Mouse (Mus musculus) forebrain, embryonic 13.5 days (tissue): ENCODE data around the gene Ppil3. TPM values are rescaled to one million over a fixed set of nuclear protein-coding genes. Genes with fewer than 3 reads are reported as not detected.

Source experiments
- ATAC-seq: fragments of 200-750 bp; cut with Nextera tagmentation; 2 replicates; pipeline ENCODE4 v1.8.0; 2017
- H3K27ac ChIP-seq: fragments of 300-500 bp; sonication (generic); 2 replicates; pipeline ENCODE4 v1.5.1; 2015; ENCODE audit warnings: inconsistent platforms, mild to moderate bottlenecking, moderate library complexity
- H3K27me3 ChIP-seq: fragments of 300-500 bp; sonication (generic); 2 replicates; pipeline ENCODE4 v1.6.1; 2015; ENCODE audit warnings: mild to moderate bottlenecking, inconsistent platforms
- H3K36me3 ChIP-seq: fragments of 300-500 bp; sonication (generic); 2 replicates; pipeline ENCODE4 v1.6.1; 2015; ENCODE audit warnings: mild to moderate bottlenecking, inconsistent platforms; ENCODE audit not compliant: poor library complexity, severe bottlenecking
- H3K4me1 ChIP-seq: fragments of 300-500 bp; sonication (generic); 2 replicates; pipeline ENCODE4 v1.6.1; 2015; ENCODE audit warnings: inconsistent platforms
- H3K4me2 ChIP-seq: fragments of 300-500 bp; sonication (generic); 2 replicates; pipeline ENCODE4 v1.6.1; 2015; ENCODE audit warnings: inconsistent platforms, mild to moderate bottlenecking, moderate library complexity
- H3K4me3 ChIP-seq: fragments of 300-500 bp; sonication (generic); 2 replicates; pipeline ENCODE4 v1.5.1; 2015; ENCODE audit warnings: mild to moderate bottlenecking, inconsistent platforms
- H3K9ac ChIP-seq: fragments of 300-500 bp; sonication (generic); 2 replicates; pipeline ENCODE4 v1.6.1; 2015; ENCODE audit warnings: mild to moderate bottlenecking, inconsistent platforms
- H3K9me3 ChIP-seq: fragments of 300-500 bp; sonication (generic); replicated peaks from 2 replicates; pipeline ENCODE4 v1.6.1; 2016; ENCODE audit warnings: inconsistent platforms
- WGBS: fragments of 180-500 bp; shearing (Covaris S2); methylation state at CpG from one replicate; pipeline ENCODE4 v1.1.7; 2015; 5-methylcytosine and 5-hydroxymethylcytosine counted together
- polyA plus RNA-seq: library from polyadenylated mRNA; unstranded; fragments of >200 nt; fragmentation: Nextera tagmentation; extraction: Ambion mirVana; gene quantifications from 2 replicates; pipeline ENCODE4 v1.2.1, GENCODE M21; 2015

The Ppil3 gene
- polyA plus RNA-seq, 1 experiment from 2014 or later: 54.2 TPM

DNA sequence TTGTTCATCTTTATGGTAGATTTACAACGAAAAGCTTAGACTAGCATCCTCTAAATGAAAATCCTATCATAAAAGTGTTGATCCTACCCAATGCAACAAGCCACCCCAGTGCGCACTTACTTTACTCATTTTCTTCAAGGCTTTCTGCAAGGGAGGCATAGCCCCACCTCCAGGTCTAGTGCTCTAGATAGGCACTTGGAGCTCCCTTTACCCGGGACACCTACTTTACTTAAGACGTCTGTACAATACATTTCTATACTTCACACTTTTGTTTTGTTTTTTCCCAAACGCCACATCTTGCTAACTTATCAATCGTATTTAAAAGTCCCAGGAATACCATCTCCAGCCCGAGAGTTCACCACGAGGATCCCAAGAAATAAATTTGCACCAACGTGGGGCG is 595 bp downstream of the Ppil3 start:
- Histone ChIP-seq H3K4me2 (peak overlapping the region; percentile 69), H3K4me3 (peak overlapping the region; percentile 68), H3K4me1 (peaks cover 20% of the 10 kb centered on the region), H3K9me3 (no peaks in the 10 kb centered on the region), H3K9ac (peak overlapping the region; percentile 85), H3K36me3 (peaks cover 38% of the 10 kb centered on the region), H3K27ac (peak overlapping the region; percentile 88), H3K27me3 (no peaks in the 10 kb centered on the region)
- 12% methylated on average over 10 of the region's 10 CpGs for WGBS
- no peak for ATAC-seq

DNA sequence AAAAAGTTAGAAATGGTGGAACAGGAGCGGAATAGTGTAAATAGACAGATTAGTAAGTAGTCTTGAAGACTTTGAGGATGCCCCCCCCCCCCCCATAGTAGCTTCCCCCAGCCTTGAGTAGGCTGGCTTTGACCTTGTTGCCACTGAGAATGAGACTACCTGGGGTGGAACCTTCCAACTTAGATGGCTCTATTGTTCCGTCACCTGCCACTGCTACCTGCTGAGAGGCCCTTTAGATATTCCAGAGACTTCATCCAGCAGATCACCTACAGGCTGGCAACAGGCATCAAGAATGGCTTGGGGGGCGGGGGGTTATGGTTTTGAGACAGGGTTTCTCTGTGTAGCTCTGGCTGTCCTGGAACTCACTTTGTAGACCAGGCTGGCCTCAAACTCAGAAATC is 20.7 kb downstream of the Ppil3 start:
- H3K9me3 ChIP-seq: no peaks in the 10 kb centered on the region
- H3K27me3 ChIP-seq: no peaks in the 10 kb centered on the region
- peaks cover 16% of the 10 kb centered on the region for H3K36me3 ChIP-seq
- H3K27ac ChIP-seq: no peak overlapping the region
- peak overlapping the region; percentile 80; the same call in 1 of the 2 replicates for H3K4me2 ChIP-seq
- WGBS: 79% methylated on average over 3 of the region's 3 CpGs
- no peak overlapping the region for H3K4me3 ChIP-seq
- peaks cover 19% of the 10 kb centered on the region for H3K4me1 ChIP-seq
- H3K9ac ChIP-seq: no peak overlapping the region
- 0 out of 2 replicates have a peak, but pooled peaks have one; percentile 0 for ATAC-seq

DNA sequence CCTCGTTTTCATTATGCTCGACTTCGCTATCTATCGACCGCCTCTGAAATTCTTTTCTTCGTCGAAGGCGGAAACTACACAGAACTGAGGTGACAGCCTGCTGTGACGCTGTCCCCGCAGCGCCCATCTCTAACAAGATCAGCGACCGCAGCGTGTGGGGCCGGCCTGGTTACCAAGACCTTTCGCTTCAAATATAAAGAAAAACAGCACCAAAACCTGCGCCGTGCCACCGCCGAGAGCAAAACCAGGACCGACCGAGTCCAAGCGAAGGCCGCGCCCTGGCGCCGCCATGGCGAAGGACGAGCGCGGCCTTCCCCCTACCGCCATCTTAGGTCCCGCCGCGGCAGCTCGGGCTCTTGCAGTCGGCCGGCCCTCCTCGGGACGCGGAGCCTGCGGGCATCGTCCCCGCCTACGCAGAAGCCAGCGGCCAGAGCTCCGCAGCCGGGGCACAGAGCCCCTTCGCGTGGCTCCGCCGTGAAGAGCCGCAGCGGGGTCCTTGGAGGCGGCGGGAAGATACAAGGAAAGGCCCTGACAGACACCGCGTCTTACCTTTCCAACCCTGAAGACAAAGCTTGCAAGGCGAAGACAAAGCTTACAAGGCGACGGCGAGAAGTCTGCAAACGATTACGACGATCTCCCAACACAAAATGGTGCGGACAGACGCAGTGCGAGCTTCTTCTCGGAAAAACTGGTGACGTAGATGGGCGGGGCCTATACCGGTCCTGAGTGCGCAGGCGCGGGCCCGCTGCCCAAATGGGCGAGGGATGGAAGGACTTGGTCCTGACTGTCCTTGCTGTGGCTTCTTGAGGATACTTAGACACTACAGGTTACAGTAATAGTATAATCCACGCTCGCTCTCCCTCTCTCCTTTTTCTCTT is 21.7 kb downstream of the Ppil3 start, which contains the start of gene Clk1:
TSS of gene Clk1 (minus strand) at position 696 of the 878 bp plus-strand sequence.
- Histone ChIP-seq H3K36me3 (peaks cover 25% of the 10 kb centered on the region), H3K4me3 (peak within 1 kb of the TSS; percentile 100), H3K27me3 (no peaks in the 10 kb centered on the region), H3K4me2 (peak within 1 kb of the TSS; percentile 80), H3K4me1 (peaks cover 19% of the 10 kb centered on the region), H3K9ac (peak within 1 kb of the TSS; percentile 100), H3K27ac (peak within 1 kb of the TSS; percentile 99), H3K9me3 (no peaks in the 10 kb centered on the region)
- WGBS: under 1% methylated on average over 79 of the region's 79 CpGs
- ATAC-seq: peak; percentile 95

DNA sequence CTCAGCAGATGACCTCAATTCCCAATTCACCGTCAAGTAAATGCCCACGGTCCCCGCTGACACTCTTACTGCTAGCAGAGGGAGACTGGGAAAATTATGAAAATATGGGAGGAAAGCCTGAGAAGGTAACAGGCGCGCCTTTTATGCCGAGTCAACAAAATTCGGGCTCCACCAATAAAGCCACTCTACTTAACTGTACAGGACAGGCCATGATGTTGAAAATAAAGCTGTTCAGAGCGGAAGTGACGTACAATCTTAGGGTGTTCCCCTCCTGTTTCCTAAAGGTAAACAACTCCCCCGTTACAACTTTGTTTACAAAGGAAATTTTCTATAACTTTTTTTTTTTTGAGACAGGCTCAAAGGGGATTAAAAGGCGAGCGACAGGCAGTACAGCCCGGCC is 22.4 kb downstream of the Ppil3 start:
- H3K9me3 ChIP-seq: no peaks in the 10 kb centered on the region
- H3K27me3 ChIP-seq: no peaks in the 10 kb centered on the region
- H3K27ac ChIP-seq: peak overlapping the region; percentile 99; the same call in 1 of the 2 replicates
- 12% methylated on average over 13 of the region's 13 CpGs for WGBS
- peak overlapping the region; percentile 100 for H3K4me3 ChIP-seq
- peaks cover 32% of the 10 kb centered on the region for H3K36me3 ChIP-seq
- peak overlapping the region; percentile 100 for H3K9ac ChIP-seq
- H3K4me1 ChIP-seq: peaks cover 19% of the 10 kb centered on the region
- peak; percentile 53 for ATAC-seq
- H3K4me2 ChIP-seq: peak overlapping the region; percentile 80

DNA sequence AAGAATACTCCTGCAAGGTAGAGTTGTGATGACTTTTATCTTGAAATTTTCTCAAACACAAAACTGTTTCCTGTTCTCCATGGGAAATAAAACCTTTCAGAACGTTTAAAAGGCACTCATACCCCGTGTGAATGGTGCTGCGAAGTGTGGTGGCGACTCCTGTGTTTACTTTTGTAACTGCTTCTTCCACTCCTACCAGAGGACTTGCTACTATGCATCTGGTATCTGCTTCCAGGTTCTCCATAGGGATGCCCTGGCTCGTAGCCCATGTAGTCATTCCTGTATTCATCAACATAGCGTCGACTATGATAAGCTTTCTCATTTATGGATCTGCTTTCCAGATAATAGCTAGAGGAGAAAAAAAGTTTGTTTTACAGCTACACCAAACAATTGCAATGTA is 24.3 kb downstream of the Ppil3 start:
- Histone ChIP-seq H3K36me3 (peaks cover 49% of the 10 kb centered on the region), H3K4me3 (no peak overlapping the region), H3K9ac (no peak overlapping the region), H3K27me3 (no peaks in the 10 kb centered on the region), H3K27ac (no peak overlapping the region), H3K9me3 (no peaks in the 10 kb centered on the region), H3K4me2 (peak overlapping the region; percentile 80; the same call in 1 of the 2 replicates), H3K4me1 (peaks cover 19% of the 10 kb centered on the region)
- 80% methylated on average over 7 of the region's 7 CpGs for WGBS
- ATAC-seq: no peak

DNA sequence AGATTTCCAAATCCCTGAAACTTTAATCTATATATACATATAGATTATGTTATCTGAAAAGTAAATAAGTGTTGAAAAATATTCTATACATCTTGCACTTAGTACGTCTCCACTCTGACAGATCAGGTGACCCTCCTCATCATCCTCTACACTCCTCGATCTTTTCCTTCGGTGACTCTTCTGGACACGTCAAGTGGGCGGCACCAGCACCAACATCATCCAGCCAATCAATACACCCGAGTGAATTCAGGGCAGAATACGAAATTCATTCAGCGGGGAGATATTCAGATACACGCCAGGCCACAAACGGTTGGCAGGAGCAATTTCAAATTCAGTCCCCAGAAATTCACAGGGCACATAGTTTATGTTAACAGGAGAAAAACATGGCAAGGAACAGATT is 25.3 kb downstream of the Ppil3 start:
- no peak for ATAC-seq
- H3K4me2 ChIP-seq: no peak overlapping the region
- no peaks in the 10 kb centered on the region for H3K9me3 ChIP-seq
- H3K36me3 ChIP-seq: peaks cover 57% of the 10 kb centered on the region
- 81% methylated on average over 10 of the region's 10 CpGs for WGBS
- no peak overlapping the region for H3K9ac ChIP-seq
- H3K27ac ChIP-seq: no peak overlapping the region
- H3K27me3 ChIP-seq: no peaks in the 10 kb centered on the region
- peaks cover 19% of the 10 kb centered on the region for H3K4me1 ChIP-seq
- no peak overlapping the region for H3K4me3 ChIP-seq

DNA sequence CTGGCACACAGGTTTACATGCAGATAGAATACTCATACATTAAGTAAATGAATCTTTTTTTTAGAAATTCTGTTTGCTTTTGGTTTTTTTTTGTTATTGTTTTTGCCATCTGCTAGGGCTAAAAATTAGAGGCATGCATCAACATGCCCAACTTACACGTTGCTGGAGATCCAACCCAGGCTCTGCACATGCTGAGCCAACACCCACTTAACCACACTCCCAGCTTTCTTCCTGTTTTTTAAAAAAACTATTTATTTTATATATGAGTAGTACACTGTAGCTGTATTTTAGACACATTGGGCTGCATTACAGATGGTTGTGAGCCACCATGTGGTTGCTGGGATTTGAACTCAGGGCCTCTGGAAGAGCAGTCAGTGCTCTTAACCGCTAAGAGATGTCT is 29.2 kb downstream of the Ppil3 start:
- Histone ChIP-seq H3K4me2 (no peak overlapping the region), H3K9me3 (no peaks in the 10 kb centered on the region), H3K36me3 (peaks cover 87% of the 10 kb centered on the region), H3K27me3 (no peaks in the 10 kb centered on the region), H3K27ac (no peak overlapping the region), H3K4me3 (no peak overlapping the region), H3K4me1 (peaks cover 3% of the 10 kb centered on the region), H3K9ac (no peak overlapping the region)
- ATAC-seq: no peak
- 92% methylated on average over 2 of the region's 2 CpGs for WGBS

DNA sequence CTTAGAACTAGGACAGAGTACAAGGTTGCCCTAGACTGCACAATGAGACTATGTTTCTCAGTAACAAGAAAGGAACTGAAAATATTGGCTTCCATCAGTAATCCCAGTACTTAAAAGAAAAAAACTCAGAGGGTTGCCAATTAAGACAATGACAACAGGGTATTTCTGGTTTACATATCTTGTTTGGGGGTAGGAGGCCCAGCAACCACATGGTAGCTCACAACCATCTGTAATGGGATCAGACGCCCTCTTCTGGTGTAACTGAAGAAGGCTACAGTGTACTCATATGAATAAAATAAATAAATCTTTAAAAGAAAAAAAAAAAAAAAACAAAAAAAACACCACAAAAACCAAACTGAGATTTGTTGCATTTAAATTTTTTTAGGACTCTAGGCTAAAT is 29.8 kb downstream of the Ppil3 start:
- WGBS: 19% methylated on average over 1 of the region's 1 CpGs
- Histone ChIP-seq H3K4me1 (no peaks in the 10 kb centered on the region), H3K4me3 (no peak overlapping the region), H3K4me2 (no peak overlapping the region), H3K27ac (no peak overlapping the region), H3K9me3 (no peaks in the 10 kb centered on the region), H3K9ac (no peak overlapping the region), H3K36me3 (peaks cover 90% of the 10 kb centered on the region), H3K27me3 (no peaks in the 10 kb centered on the region)
- no peak for ATAC-seq

DNA sequence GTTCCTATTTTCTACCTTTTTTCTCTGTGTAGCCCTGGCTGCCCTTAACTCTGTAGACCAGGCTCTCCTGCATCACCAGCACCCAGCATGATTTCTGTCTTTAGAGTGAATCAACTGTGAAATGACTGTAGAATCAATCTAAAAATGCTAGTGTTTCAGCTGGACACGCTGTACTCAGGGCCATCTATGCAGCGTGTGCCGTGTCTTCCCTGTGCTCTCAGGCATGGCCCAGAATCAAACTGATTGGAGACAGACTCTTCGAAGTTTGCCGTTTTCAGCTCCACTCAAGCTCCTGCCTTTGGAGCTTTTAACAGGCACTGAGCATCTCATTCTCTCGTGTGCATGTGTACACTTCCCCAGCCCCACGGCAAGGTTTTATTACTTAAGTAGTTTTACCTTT is 34.5 kb downstream of the Ppil3 start:
- H3K4me1 ChIP-seq: no peaks in the 10 kb centered on the region
- no peak overlapping the region for H3K4me3 ChIP-seq
- no peaks in the 10 kb centered on the region for H3K27me3 ChIP-seq
- ATAC-seq: no peak
- H3K4me2 ChIP-seq: no peak overlapping the region
- H3K36me3 ChIP-seq: peaks cover 80% of the 10 kb centered on the region
- no peaks in the 10 kb centered on the region for H3K9me3 ChIP-seq
- H3K9ac ChIP-seq: no peak overlapping the region
- WGBS: 96% methylated on average over 7 of the region's 7 CpGs
- no peak overlapping the region for H3K27ac ChIP-seq

DNA sequence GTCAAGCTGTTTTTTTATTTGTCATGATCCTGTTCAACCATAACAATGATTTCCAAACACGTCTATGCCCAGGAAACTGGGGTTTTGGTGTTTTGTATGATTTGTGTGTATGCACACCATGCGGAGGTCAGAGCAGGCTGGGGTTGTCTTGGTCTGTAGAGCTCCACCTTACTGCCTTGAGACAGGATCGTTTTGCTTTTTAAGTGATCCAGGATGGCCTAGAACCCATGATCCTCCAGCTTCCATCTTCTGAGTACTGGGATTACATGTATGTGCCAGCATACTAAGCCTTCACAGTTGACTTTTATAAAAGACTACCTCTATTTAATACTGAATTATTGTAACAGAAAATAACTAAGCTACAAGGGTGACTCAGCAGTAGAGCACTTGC is 35.1 kb downstream of the Ppil3 start:
- Histone ChIP-seq H3K4me2 (no peak overlapping the region), H3K9me3 (no peaks in the 10 kb centered on the region), H3K9ac (no peak overlapping the region), H3K4me3 (no peak overlapping the region), H3K27ac (no peak overlapping the region), H3K36me3 (peaks cover 79% of the 10 kb centered on the region), H3K4me1 (no peaks in the 10 kb centered on the region), H3K27me3 (no peaks in the 10 kb centered on the region)
- WGBS: 80% methylated on average over 3 of the region's 3 CpGs
- ATAC-seq: no peak

DNA sequence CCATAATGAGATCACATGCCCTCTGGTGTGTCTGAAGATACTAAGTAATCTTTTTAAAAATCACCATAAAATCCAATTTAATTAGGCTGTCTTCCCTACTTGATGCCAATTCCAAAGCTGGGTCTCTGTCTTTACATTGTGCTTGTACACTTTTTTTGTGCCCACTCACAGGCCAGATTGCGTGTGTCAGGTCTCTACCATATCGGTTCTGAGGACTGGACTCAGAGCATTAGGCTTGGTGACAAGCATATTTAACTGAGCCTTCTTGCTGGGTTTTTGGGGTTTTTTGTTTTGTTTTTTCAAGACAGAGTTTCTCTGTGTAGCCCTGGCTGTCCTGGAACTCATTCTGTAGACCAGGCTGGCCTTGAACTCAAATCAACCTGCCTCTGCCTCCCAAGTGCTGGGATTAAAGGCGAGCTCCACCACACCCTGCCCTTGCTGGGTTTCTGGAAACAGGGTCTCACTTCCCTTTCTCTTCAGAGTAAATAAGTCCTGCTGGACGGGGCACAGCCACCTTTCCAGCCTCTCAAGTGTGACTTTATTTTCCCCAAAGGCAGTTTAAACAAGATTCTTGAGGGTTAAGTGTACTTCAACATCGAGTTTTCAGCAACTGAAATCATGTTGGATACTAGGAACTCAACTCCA is 35.6 kb downstream of the Ppil3 start:
- Histone ChIP-seq H3K27ac (no peak overlapping the region), H3K9me3 (no peaks in the 10 kb centered on the region), H3K27me3 (no peaks in the 10 kb centered on the region), H3K4me1 (no peaks in the 10 kb centered on the region), H3K36me3 (peaks cover 75% of the 10 kb centered on the region), H3K4me2 (no peak overlapping the region), H3K4me3 (no peak overlapping the region), H3K9ac (no peak overlapping the region)
- WGBS: 81% methylated on average over 5 of the region's 5 CpGs
- peak; percentile 50; the same call in 1 of the 2 replicates for ATAC-seq

DNA sequence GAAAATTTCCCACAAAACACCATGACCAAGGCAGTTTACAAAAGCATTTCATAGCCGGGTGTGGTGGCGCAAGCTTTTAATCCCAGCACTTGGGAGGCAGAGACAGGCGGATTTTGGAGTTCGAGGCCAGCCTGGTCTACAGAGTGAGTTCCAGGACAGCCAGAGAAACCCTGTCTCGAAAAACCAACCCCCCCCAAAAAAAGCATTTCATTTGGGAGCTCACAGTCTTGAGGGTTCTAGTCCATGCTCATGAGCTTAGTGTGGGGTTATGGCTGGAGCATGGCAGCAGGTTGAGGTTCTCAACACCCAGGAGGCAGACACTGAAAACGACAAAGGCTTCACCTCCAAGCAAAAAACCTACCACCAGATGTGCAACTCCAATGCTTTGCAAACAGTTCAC is 37.1 kb downstream of the Ppil3 start:
- Histone ChIP-seq H3K27ac (no peak overlapping the region), H3K4me3 (no peak overlapping the region), H3K4me1 (no peaks in the 10 kb centered on the region), H3K9me3 (no peaks in the 10 kb centered on the region), H3K36me3 (peaks cover 75% of the 10 kb centered on the region), H3K27me3 (no peaks in the 10 kb centered on the region), H3K9ac (no peak overlapping the region), H3K4me2 (no peak overlapping the region)
- 89% methylated on average over 6 of the region's 6 CpGs for WGBS
- no peak for ATAC-seq
